Mouse (Mus musculus): ENCODE data around the gene Foxp1.

GRCm38 (mm10) chr6:99509189-99509592 lies 13.3 kb downstream of the Foxp1 start:
- TF ChIP-seq CTCF (IDR thresholded peaks at IDR 0.05; ENCODE audit: low read depth, low read length) = no peak
- no peak for TF ChIP-seq GATA1 (IDR thresholded peaks at IDR 0.05; ENCODE audit: borderline replicate concordance, low read length)
- no peak for TF ChIP-seq GATA2 (IDR thresholded peaks at IDR 0.05; ENCODE audit: borderline replicate concordance, low read depth, low read length)

Measured in G1E (cell line).